Mouse (Mus musculus) urinary bladder, postnatal 14 days (tissue): ENCODE results near the gene Srxn1.
"Not testable (repeated sequence)": the region's sequence is repeated elsewhere in the genome, so short reads cannot be mapped to it uniquely, and the experiment has no call there.

Experiments
- DNase-seq: peaks from one replicate; pipeline ENCODE4 v3.0.0; 2021; ENCODE audit warnings: low spot score

Srxn1 gene

GRCm38 (mm10) chr2:152105318-152106224 lies at the start of gene Srxn1:
TSS of gene Srxn1 (plus strand) at chr2:152105516.
- DNase-seq = peak; percentile 94

- DNase-seq = no peak
These were observed 48.7 kb upstream of the Srxn1 start for GRCm38 (mm10) chr2:152056368-152057251.

GRCm38 (mm10) chr2:152057252-152057563 lies 48.1 kb upstream of the Srxn1 start:
- no peak for DNase-seq

- DNase-seq = not testable (repeated sequence)
These were observed 42.5 kb upstream of the Srxn1 start for GRCm38 (mm10) chr2:152062817-152063216.

GRCm38 (mm10) chr2:152068660-152069433 lies 36.5 kb upstream of the Srxn1 start:
- no peak for DNase-seq

- no peak for DNase-seq
These were observed 35.9 kb upstream of the Srxn1 start for GRCm38 (mm10) chr2:152069434-152069786.

- no peak for DNase-seq
These were observed 35.4 kb upstream of the Srxn1 start for GRCm38 (mm10) chr2:152069941-152070340.

- no peak for DNase-seq
These were observed 30.8 kb upstream of the Srxn1 start for GRCm38 (mm10) chr2:152074521-152074920.

- no peak for DNase-seq
These were observed 29.9 kb upstream of the Srxn1 start for GRCm38 (mm10) chr2:152075294-152075889.

GRCm38 (mm10) chr2:152077337-152077736 lies 28.0 kb upstream of the Srxn1 start:
- no peak for DNase-seq

- DNase-seq = no peak
These were observed 24.4 kb upstream of the Srxn1 start, which contains the start of gene Scrt2 for GRCm38 (mm10) chr2:152080685-152081541. TSS of gene Scrt2 (plus strand) at chr2:152081529.

GRCm38 (mm10) chr2:152081641-152082448 lies 23.5 kb upstream of the Srxn1 start:
- DNase-seq = peak; percentile 84

- DNase-seq = no peak
These were observed 22.6 kb upstream of the Srxn1 start for GRCm38 (mm10) chr2:152082456-152083285.

GRCm38 (mm10) chr2:152083411-152083810 lies 21.9 kb upstream of the Srxn1 start:
- no peak for DNase-seq

- DNase-seq = no peak
These were observed 21.0 kb upstream of the Srxn1 start for GRCm38 (mm10) chr2:152084298-152084697.

- no peak for DNase-seq
These were observed 19.9 kb upstream of the Srxn1 start for GRCm38 (mm10) chr2:152085414-152085813.

- DNase-seq = no peak
These were observed 18.9 kb upstream of the Srxn1 start for GRCm38 (mm10) chr2:152086451-152086850.

- DNase-seq = no peak
These were observed 18.2 kb upstream of the Srxn1 start for GRCm38 (mm10) chr2:152087111-152087510.

GRCm38 (mm10) chr2:152089078-152089477 lies 16.2 kb upstream of the Srxn1 start:
- peak; percentile 54 for DNase-seq
